Mouse (Mus musculus) CH12.LX (cell line): ENCODE data around the gene Lamtor2. TPM values are rescaled to one million over a fixed set of nuclear protein-coding genes. Genes with fewer than 3 reads are reported as not detected.

Experiments
- DNase-seq: peaks from one replicate; pipeline ENCODE4 v3.0.0-alpha.2; 2013; ENCODE audit errors: extremely low read depth
- H3K27ac ChIP-seq: 2 replicates; pipeline ENCODE4 v1.5.1; 2012; ENCODE audit warnings: low read depth, mild to moderate bottlenecking, control low read depth, moderate library complexity; ENCODE audit not compliant: insufficient read depth
- H3K27me3 ChIP-seq: replicated peaks from 2 replicates; pipeline ENCODE3; 2012; ENCODE audit warnings: inconsistent platforms
- H3K36me3 ChIP-seq, 2 experiments: replicated peaks in 1 of 2; 2 replicates each; pipeline versions ENCODE3 to v1.6.1; 2012; ENCODE audit warnings: inconsistent platforms in 1 of 2, low read length in 1 of 2, mild to moderate bottlenecking in 1 of 2, mixed read lengths in 1 of 2, moderate library complexity in 1 of 2; ENCODE audit not compliant: control insufficient read depth in 1 of 2, insufficient read depth in 1 of 2
- H3K4me1 ChIP-seq, 2 experiments: 2 replicates each; pipeline ENCODE4 v1.6.1; 2012; ENCODE audit warnings: inconsistent platforms in 1 of 2, moderate library complexity in 1 of 2; ENCODE audit not compliant: insufficient read depth in 2 of 2, control insufficient read depth in 1 of 2
- H3K4me2 ChIP-seq: 2 replicates; pipeline ENCODE4 v1.6.1; 2012; ENCODE audit warnings: low read depth, mild to moderate bottlenecking, control low read depth; ENCODE audit not compliant: poor library complexity, insufficient read depth, severe bottlenecking
- H3K4me3 ChIP-seq, 3 experiments: fragments of 150-350 bp in 1 of 3; sonication (generic) in 1 of 3; replicated peaks in 1 of 3; 2 replicates each; pipeline versions ENCODE3 to v1.5.1; 2011 to 2012; ENCODE audit warnings: low read depth in 2 of 3, low read length in 2 of 3, mild to moderate bottlenecking in 2 of 3, moderate library complexity in 2 of 3, control low read depth in 1 of 3, improper control_type of control experiment in 1 of 3, inconsistent platforms in 1 of 3, mixed read lengths in 1 of 3; ENCODE audit not compliant: poor library complexity in 1 of 3
- H3K79me2 ChIP-seq: replicated peaks from 2 replicates; pipeline ENCODE4 v1.6.1; 2012; ENCODE audit warnings: mild to moderate bottlenecking, moderate library complexity; ENCODE audit not compliant: control insufficient read depth, poor library complexity, insufficient read depth, severe bottlenecking; ENCODE audit errors: extremely low read depth
- H3K9ac ChIP-seq: 2 replicates; pipeline ENCODE4 v1.6.1; 2012; ENCODE audit warnings: low read depth, mild to moderate bottlenecking, control low read depth, moderate library complexity; ENCODE audit not compliant: insufficient read depth
- H3K9me3 ChIP-seq: replicated peaks from 2 replicates; pipeline ENCODE3; 2012; ENCODE audit warnings: low read length, inconsistent platforms, mixed read lengths
- BHLHE40 ChIP-seq: IDR thresholded peaks from 2 replicates; pipeline ENCODE4 v1.6.1; 2011; ENCODE audit warnings: mild to moderate bottlenecking, low read depth, low read length, improper control_type of control experiment
- CHD2 ChIP-seq: IDR thresholded peaks from 2 replicates; pipeline ENCODE4 v1.6.1; 2011; ENCODE audit warnings: low read length, improper control_type of control experiment
- CTCF ChIP-seq, 2 experiments: IDR thresholded peaks in 1 of 2; conservative IDR thresholded peaks in 1 of 2; 2 replicates each; pipeline ENCODE4 v1.5.1; 2011 to 2012; ENCODE audit warnings: low read depth in 2 of 2, low read length in 2 of 2, improper control_type of control experiment in 1 of 2, inconsistent platforms in 1 of 2, mild to moderate bottlenecking in 1 of 2, moderate library complexity in 1 of 2
- ELF1 ChIP-seq: IDR thresholded peaks from 2 replicates; pipeline ENCODE4 v1.6.1; 2014; ENCODE audit warnings: low read depth, mild to moderate bottlenecking, inconsistent platforms, low read length, improper control_type of control experiment
- GABPA ChIP-seq: IDR thresholded peaks from 2 replicates; pipeline ENCODE4 v1.6.1; 2012; ENCODE audit warnings: low read depth, low read length, improper control_type of control experiment, inconsistent platforms; ENCODE audit not compliant: insufficient replicate concordance
- HCFC1 ChIP-seq: IDR thresholded peaks from 2 replicates; pipeline ENCODE4 v1.6.1; 2012; ENCODE audit warnings: low read depth, mild to moderate bottlenecking, inconsistent platforms, low read length, improper control_type of control experiment
- IRF4 ChIP-seq: IDR thresholded peaks from 2 replicates; pipeline ENCODE4 v1.6.1; 2014; ENCODE audit warnings: low read depth, mild to moderate bottlenecking, inconsistent platforms, low read length, improper control_type of control experiment
- JUN ChIP-seq: IDR thresholded peaks from 2 replicates; pipeline ENCODE4 v1.6.1; 2011; ENCODE audit warnings: low read depth, mild to moderate bottlenecking, low read length, improper control_type of control experiment, moderate library complexity; ENCODE audit not compliant: insufficient read depth
- JUND ChIP-seq: conservative IDR thresholded peaks from 2 replicates; pipeline ENCODE4 v1.6.1; 2011; ENCODE audit warnings: low read depth, low read length, improper control_type of control experiment
- KAT2A ChIP-seq: IDR thresholded peaks from 2 replicates; pipeline ENCODE4 v1.6.1; 2012; ENCODE audit warnings: low read length, improper control_type of control experiment, inconsistent platforms; ENCODE audit not compliant: insufficient replicate concordance
- MAX ChIP-seq: IDR thresholded peaks from 2 replicates; pipeline ENCODE4 v1.6.1; 2011; ENCODE audit warnings: low read length, improper control_type of control experiment
- MAZ ChIP-seq: IDR thresholded peaks from 2 replicates; pipeline ENCODE4 v1.6.1; 2012; ENCODE audit warnings: low read depth, mild to moderate bottlenecking, inconsistent platforms, low read length, improper control_type of control experiment, moderate library complexity
- MXI1 ChIP-seq: IDR thresholded peaks from 2 replicates; pipeline ENCODE4 v1.6.1; 2011; ENCODE audit warnings: mild to moderate bottlenecking, low read depth, low read length, improper control_type of control experiment
- MYC ChIP-seq: IDR thresholded peaks from 2 replicates; pipeline ENCODE4 v1.6.1; 2011; ENCODE audit warnings: low read depth, mild to moderate bottlenecking, improper control_type of control experiment, low read length
- POLR2A ChIP-seq: IDR thresholded peaks from 2 replicates; pipeline ENCODE4 v1.6.1; 2011; ENCODE audit warnings: low read depth, mild to moderate bottlenecking, improper control_type of control experiment, low read length
- RAD21 ChIP-seq: IDR thresholded peaks from 2 replicates; pipeline ENCODE4 v1.6.1; 2011; ENCODE audit warnings: low read depth, mild to moderate bottlenecking, low read length, improper control_type of control experiment, moderate library complexity
- SMC3 ChIP-seq: IDR thresholded peaks from 2 replicates; pipeline ENCODE4 v1.6.1; 2011; ENCODE audit warnings: low read depth, low read length, improper control_type of control experiment
- TBP ChIP-seq: conservative IDR thresholded peaks from 2 replicates; pipeline ENCODE4 v1.6.1; 2011; ENCODE audit warnings: low read depth, low read length, improper control_type of control experiment
- TCF12 ChIP-seq: IDR thresholded peaks from 2 replicates; pipeline ENCODE4 v1.6.1; 2014; ENCODE audit warnings: low read depth, mild to moderate bottlenecking, inconsistent platforms, low read length, improper control_type of control experiment
- ZMIZ1 ChIP-seq: IDR thresholded peaks from 2 replicates; pipeline ENCODE4 v1.6.1; 2012; ENCODE audit warnings: low read depth, mild to moderate bottlenecking, inconsistent platforms, low read length, improper control_type of control experiment
- dilution Hi-C: fragments of 300-500 bp; cut with MboI; formaldehyde crosslinking; loops from 2 replicates; pipeline ENCODE4 v1.14.3; 2020; ENCODE audit warnings: low sequenced_read_pairs; ENCODE audit not compliant: extremely low pct_unique_long_range_greater_than_20kb, extremely low pct_ligation_motif_present
- in situ Hi-C: fragments of 300-500 bp; cut with MboI; formaldehyde crosslinking; loops from 3 replicates; pipeline ENCODE4 v1.14.3; 2019; ENCODE audit warnings: low sequenced_read_pairs, low pct_ligation_motif_present, low pct_unique_long_range_greater_than_20kb, mixed read lengths
- polyA plus RNA-seq: library from polyadenylated mRNA; unstranded; fragments of >175 nt; gene quantifications from 2 replicates; pipeline ENCODE4 v1.2.1, GENCODE M21; 2012; ENCODE audit warnings: low read depth; ENCODE audit not compliant: insufficient read length
- total RNA-seq, 2 experiments: library from RNA; depleted of rRNA; stranded (reverse); fragments of 300-350 nt in 1 of 2; fragments of >200 nt in 1 of 2; gene quantifications; 2 replicates each; pipeline ENCODE4 v1.2.3; 2012 to 2014

Gene Lamtor2
- total and polyA plus RNA-seq, 3 experiments: 44.0 to 96.6 (median 56.0) TPM

- TF ChIP-seq IRF4: no peak
- TF ChIP-seq JUN: no peak
- TF ChIP-seq CTCF (conservative IDR thresholded peaks at IDR 0.05 in 1 of 2, IDR thresholded peaks at IDR 0.05 in 1 of 2; ENCODE audit: low read depth in 2 of 2, low read length in 2 of 2): peak in 1 of 2 experiments; percentile 89; a peak in 3 of 4 replicates
- TF ChIP-seq POLR2A: no peak
- no peak for TF ChIP-seq MAZ
- no peak for TF ChIP-seq GABPA
- TF ChIP-seq TBP: no peak
- peak; percentile 81 for TF ChIP-seq RAD21
- TF ChIP-seq ELF1: peak; percentile 32; the same call in 1 of the 2 replicates
- no peak for TF ChIP-seq MYC
- TF ChIP-seq HCFC1: 0 out of 2 replicates have a peak, but pooled peaks have one; percentile 22
- TF ChIP-seq MAX: no peak
- TF ChIP-seq JUND: no peak
- TF ChIP-seq ZMIZ1: no peak
- peak; percentile 52 for TF ChIP-seq SMC3
- no peak for TF ChIP-seq TCF12
- TF ChIP-seq MXI1: no peak
- TF ChIP-seq KAT2A: no peak
- H3K27ac ChIP-seq: peak overlapping the region; percentile 35
- in situ Hi-C loops (no loop called here), dilution Hi-C loops (no loop called here)
- H3K36me3 ChIP-seq: peaks cover 3 to 24% of the 10 kb centered on the region in 2 experiments
- peaks cover 13 to 31% of the 10 kb centered on the region in 2 experiments for H3K4me1 ChIP-seq
- DNase-seq: peak; percentile 51
- peak overlapping the region; percentile 55 for H3K4me2 ChIP-seq
- H3K27me3 ChIP-seq: no peaks in the 10 kb centered on the region
- H3K79me2 ChIP-seq: no peaks in the 10 kb centered on the region
- H3K9me3 ChIP-seq: no peaks in the 10 kb centered on the region
- H3K4me3 ChIP-seq: peak overlapping the region; percentile 31 to 39 (median 35)
- H3K9ac ChIP-seq: peak overlapping the region; percentile 8; the same call in 1 of the 2 replicates
Measured at GRCm38 (mm10) chr3:88544514-88544913, 8.4 kb downstream of the Lamtor2 start.

GRCm38 (mm10) chr3:88543651-88544410, 9.0 kb downstream of the Lamtor2 start:
- in situ Hi-C loops (no loop called here), dilution Hi-C loops (no loop called here)
- Histone ChIP-seq H3K27me3 (no peaks in the 10 kb centered on the region), H3K4me1 (peaks cover 13 to 31% of the 10 kb centered on the region in 2 experiments), H3K4me3 (no peak overlapping the region), H3K36me3 (peaks cover 3 to 22% of the 10 kb centered on the region in 2 experiments), H3K79me2 (no peaks in the 10 kb centered on the region), H3K9me3 (no peaks in the 10 kb centered on the region), H3K9ac (no peak overlapping the region), H3K27ac (no peak overlapping the region), H3K4me2 (no peak overlapping the region)
- TF ChIP-seq CHD2 (peak; percentile 36; the same call in 1 of the 2 replicates), JUN (no peak), ELF1 (peak; percentile 51; the same call in 1 of the 2 replicates), KAT2A (no peak), BHLHE40 (0 out of 2 replicates have a peak, but pooled peaks have one; percentile 16)
- DNase-seq: no peak
